Mouse (Mus musculus): ENCODE results near the gene Zfp446. TPM values are rescaled to one million over a fixed set of nuclear protein-coding genes. Genes with fewer than 3 reads are reported as not detected.
A peak's percentile ranks its signal among the peaks of the same experiment; 100 is the strongest.

The Zfp446 gene
- polyA plus RNA-seq, 1 experiment from 2014 or later, result 11.2 TPM

DNA sequence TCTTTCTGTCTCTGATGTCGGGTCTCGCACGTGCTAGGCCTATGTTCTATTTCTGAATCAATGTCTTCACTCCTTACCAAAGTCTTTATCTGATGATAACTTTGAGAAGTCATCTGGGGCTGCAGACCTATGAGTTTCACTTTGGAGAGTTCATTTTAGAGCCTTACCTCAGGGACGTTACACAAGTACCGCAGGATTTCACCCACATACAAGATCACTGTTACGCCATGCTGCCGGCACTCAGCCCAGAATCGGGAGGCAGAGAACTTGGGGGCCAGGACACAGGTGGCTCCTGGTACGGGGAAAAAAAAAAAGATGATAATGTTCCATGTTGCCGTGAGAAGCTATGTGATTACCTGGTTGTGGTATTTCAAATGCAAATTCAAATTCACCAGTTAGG is 15.5 kb downstream of the Zfp446 start:
- no peak overlapping the region for H3K27ac ChIP-seq
- H3K4me1 ChIP-seq, result no peaks in the 10 kb centered on the region
- no peaks in the 10 kb centered on the region for H3K9me3 ChIP-seq (replicated peaks)
- no peak for ATAC-seq (replicated peaks; ENCODE audit: low FRiP score)
- no peak overlapping the region for H3K9ac ChIP-seq
- 88% methylated on average over 10 of the region's 10 CpGs for WGBS
- no peak overlapping the region for H3K4me3 ChIP-seq (replicated peaks)
- no peaks in the 10 kb centered on the region for H3K27me3 ChIP-seq
- no peaks in the 10 kb centered on the region for H3K36me3 ChIP-seq
- no peak overlapping the region for H3K4me2 ChIP-seq

DNA sequence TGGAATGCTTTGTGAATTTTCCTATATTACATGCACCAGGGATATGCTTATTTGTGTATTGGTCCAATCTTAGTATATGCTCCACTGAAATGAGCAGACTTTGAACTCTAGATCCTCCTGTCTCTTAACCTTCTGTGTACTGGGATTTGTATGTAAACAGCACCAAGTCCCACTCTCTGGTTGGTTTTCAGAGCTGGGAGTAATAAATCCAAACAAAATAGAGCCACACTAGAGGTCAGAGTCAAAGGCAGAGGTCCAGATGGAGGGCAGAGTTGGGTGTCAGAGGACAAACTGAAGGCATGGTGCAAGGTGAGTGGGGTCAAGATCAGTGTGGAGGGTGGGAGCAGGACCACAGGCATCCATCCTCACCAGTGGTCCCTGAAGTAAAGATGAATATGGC is 18.2 kb downstream of the Zfp446 start:
- Histone ChIP-seq H3K4me1 (no peaks in the 10 kb centered on the region), H3K9me3 (replicated peaks) (no peaks in the 10 kb centered on the region), H3K4me2 (no peak overlapping the region), H3K9ac (no peak overlapping the region), H3K36me3 (no peaks in the 10 kb centered on the region), H3K27me3 (no peaks in the 10 kb centered on the region), H3K4me3 (replicated peaks) (no peak overlapping the region), H3K27ac (no peak overlapping the region)
- no peak for ATAC-seq (replicated peaks; ENCODE audit: low FRiP score)

DNA sequence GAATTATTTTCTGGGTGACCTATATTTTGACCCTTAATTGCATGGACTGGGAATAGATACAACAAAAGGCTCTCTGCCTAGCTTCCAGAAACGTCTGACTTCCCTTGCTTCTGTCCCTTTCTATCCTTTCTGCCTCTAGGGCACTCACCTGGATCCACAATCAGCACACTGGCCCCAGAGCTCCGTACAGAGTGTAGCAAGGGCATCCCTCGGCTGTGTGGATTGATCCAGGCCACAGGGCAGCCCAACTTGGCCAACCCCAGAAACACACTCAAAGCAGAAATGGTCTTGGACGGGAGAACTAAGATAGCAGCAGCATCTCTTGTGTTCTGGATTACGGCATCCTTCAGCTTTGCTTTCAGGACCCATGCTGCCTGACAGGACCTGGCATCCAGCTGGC is 19.6 kb downstream of the Zfp446 start:
- H3K27ac ChIP-seq, result no peak overlapping the region
- H3K4me2 ChIP-seq, result no peak overlapping the region

DNA sequence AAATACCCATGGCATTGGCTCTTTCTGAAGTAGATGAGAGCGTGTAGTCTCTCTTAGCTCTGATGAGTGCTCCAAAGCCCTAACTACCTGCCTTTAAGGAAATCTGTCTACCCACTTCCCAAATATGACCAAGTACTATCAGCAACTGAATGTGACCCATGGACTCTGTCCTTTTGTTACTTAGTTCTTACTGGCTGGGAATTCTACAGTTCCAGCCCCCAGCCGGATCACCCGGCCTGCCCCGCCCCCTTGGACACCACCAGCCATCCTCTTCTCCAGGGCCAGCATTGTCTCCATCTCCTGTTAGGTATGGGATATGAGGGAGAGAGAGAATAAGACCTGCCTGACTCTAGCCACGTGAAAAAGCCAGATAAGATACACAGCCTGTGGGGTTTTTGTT is 20.4 kb downstream of the Zfp446 start, which contains the start of gene Slc27a5:
Slc27a5 (minus strand) TSS at position 140 of the 400 bp plus-strand sequence.
- H3K27ac ChIP-seq, result no peak within 1 kb of the TSS
- no peak for ATAC-seq (replicated peaks; ENCODE audit: low FRiP score)
- H3K9ac ChIP-seq, result no peak within 1 kb of the TSS
- no peaks in the 10 kb centered on the region for H3K4me1 ChIP-seq
- no peak within 1 kb of the TSS for H3K4me3 ChIP-seq (replicated peaks)
- H3K9me3 ChIP-seq (replicated peaks), result no peaks in the 10 kb centered on the region
- no peaks in the 10 kb centered on the region for H3K36me3 ChIP-seq
- H3K27me3 ChIP-seq, result no peaks in the 10 kb centered on the region
- 81% methylated on average over 5 of the region's 5 CpGs for WGBS
- no peak within 1 kb of the TSS for H3K4me2 ChIP-seq

More for the DNA sequence above, 19.6 kb downstream of the Zfp446 start:
- no peaks in the 10 kb centered on the region for H3K4me1 ChIP-seq
- no peaks in the 10 kb centered on the region for H3K27me3 ChIP-seq
- no peaks in the 10 kb centered on the region for H3K9me3 ChIP-seq (replicated peaks)
- no peak overlapping the region for H3K4me3 ChIP-seq (replicated peaks)
- H3K36me3 ChIP-seq, result no peaks in the 10 kb centered on the region
- no peak for ATAC-seq (replicated peaks; ENCODE audit: low FRiP score)
- no peak overlapping the region for H3K9ac ChIP-seq
- 69% methylated on average over 5 of the region's 5 CpGs for WGBS

DNA sequence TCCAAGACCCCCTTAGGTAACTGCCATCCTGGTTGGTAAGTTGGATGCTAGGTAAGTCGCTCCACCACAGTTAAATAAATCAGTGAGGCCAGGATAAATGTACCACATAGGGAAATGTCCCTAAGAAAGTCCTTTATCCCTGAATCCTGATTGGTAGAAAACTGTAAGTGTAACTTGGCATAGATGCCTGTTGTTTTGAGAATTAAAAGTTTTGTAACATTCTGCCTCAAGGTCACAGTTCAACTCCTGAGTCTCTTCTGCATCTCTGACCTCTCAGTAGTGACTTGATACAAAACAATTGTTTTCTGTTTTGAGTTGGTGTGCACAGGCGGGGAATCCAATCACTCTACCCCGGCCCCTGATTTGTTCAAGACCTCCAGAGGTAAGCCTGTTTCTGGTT is 21.2 kb downstream of the Zfp446 start, which contains the start of gene Trim28:
Trim28 (plus strand) TSS at position 264 of the 400 bp plus-strand sequence.
- WGBS, result 86% methylated on average over 3 of the region's 3 CpGs
- Histone ChIP-seq H3K4me2 (no peak within 1 kb of the TSS), H3K36me3 (peaks cover 1% of the 10 kb centered on the region; the same call in 1 of the 2 replicates), H3K4me1 (no peaks in the 10 kb centered on the region), H3K9me3 (replicated peaks) (no peaks in the 10 kb centered on the region), H3K4me3 (replicated peaks) (no peak within 1 kb of the TSS), H3K27ac (no peak within 1 kb of the TSS), H3K27me3 (no peaks in the 10 kb centered on the region), H3K9ac (no peak within 1 kb of the TSS)
- no peak for ATAC-seq (replicated peaks; ENCODE audit: low FRiP score)

DNA sequence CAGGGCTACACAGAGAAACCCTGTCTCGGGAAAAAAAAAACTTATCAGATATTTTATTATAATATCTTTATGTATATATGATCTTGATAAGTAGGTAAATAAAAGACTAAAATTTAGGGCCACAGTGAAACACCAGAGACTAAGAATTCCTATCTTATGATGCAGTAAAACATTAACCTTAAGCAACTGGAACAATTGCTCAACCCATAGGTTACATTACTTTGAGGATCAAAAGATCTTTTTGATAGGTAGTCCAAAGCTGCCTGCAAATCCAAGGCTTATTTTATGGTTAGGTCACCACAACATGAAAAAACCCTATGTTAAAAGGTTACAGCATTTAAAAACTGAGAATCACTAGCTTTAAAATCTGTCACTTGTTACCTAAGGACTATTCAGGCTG is 23.9 kb downstream of the Zfp446 start:
- Histone ChIP-seq H3K9me3 (replicated peaks) (no peaks in the 10 kb centered on the region), H3K9ac (no peak overlapping the region), H3K4me3 (replicated peaks) (no peak overlapping the region), H3K4me2 (no peak overlapping the region), H3K27me3 (no peaks in the 10 kb centered on the region), H3K4me1 (no peaks in the 10 kb centered on the region; the same call in 1 of the 2 replicates), H3K27ac (no peak overlapping the region), H3K36me3 (peaks cover 27% of the 10 kb centered on the region)
- ATAC-seq (replicated peaks; ENCODE audit: low FRiP score), result no peak
- WGBS, result 74% methylated on average over 1 of the region's 1 CpGs

DNA sequence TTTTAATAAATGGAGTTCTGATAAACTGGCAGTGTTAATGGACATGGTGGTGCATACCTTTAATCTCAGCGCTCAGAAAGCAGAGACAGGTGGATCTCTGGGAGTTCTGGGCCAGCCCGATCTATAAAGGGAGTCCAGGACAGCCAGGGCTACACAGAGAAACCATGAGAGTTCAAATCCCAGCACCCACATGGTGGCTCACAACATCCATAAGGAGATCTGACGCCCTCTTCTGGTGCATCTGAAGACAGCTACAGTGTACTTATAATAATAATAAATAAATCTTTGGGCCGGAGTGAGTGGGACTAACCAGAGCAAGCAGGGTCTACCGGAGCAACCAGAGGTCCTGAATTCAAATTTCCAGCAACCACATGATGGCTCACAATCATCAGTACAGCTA is 25.7 kb downstream of the Zfp446 start:
- ATAC-seq (replicated peaks; ENCODE audit: low FRiP score), result no peak
- no peak overlapping the region for H3K9ac ChIP-seq
- no peak overlapping the region for H3K27ac ChIP-seq
- WGBS, result 70% methylated on average over 5 of the region's 5 CpGs
- peaks cover 41% of the 10 kb centered on the region for H3K36me3 ChIP-seq
- H3K27me3 ChIP-seq, result no peaks in the 10 kb centered on the region
- H3K4me3 ChIP-seq (replicated peaks), result no peak overlapping the region
- no peaks in the 10 kb centered on the region for H3K9me3 ChIP-seq (replicated peaks)
- no peak overlapping the region for H3K4me2 ChIP-seq
- H3K4me1 ChIP-seq, result peaks cover 16% of the 10 kb centered on the region

DNA sequence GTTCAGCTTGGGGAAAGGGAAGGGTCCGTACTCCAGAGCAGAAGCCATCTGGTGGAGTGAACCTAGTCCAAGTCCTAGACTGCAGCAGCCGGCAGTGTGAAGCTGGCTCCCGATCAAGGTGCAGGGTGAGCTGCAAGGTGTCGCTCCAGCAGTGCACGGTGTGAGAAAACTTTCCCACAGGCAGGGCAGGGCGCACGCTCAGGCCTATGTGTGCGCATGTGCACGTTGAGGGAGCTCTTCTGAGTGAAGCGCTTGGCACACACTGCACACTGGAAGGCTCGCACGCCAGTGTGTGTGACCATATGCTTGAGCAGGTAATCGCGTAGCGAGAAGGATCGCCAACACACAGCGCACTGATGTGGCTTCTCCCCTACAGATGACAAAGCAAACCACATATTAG is 28.4 kb downstream of the Zfp446 start:
- H3K9ac ChIP-seq, result no peak overlapping the region
- ATAC-seq (replicated peaks; ENCODE audit: low FRiP score), result no peak
- H3K4me3 ChIP-seq (replicated peaks), result no peak overlapping the region
- H3K36me3 ChIP-seq, result peaks cover 41% of the 10 kb centered on the region
- no peak overlapping the region for H3K27ac ChIP-seq
- H3K9me3 ChIP-seq (replicated peaks), result no peaks in the 10 kb centered on the region
- WGBS, result 92% methylated on average over 17 of the region's 17 CpGs
- H3K27me3 ChIP-seq, result no peaks in the 10 kb centered on the region
- no peak overlapping the region for H3K4me2 ChIP-seq
- H3K4me1 ChIP-seq, result peaks cover 32% of the 10 kb centered on the region

DNA sequence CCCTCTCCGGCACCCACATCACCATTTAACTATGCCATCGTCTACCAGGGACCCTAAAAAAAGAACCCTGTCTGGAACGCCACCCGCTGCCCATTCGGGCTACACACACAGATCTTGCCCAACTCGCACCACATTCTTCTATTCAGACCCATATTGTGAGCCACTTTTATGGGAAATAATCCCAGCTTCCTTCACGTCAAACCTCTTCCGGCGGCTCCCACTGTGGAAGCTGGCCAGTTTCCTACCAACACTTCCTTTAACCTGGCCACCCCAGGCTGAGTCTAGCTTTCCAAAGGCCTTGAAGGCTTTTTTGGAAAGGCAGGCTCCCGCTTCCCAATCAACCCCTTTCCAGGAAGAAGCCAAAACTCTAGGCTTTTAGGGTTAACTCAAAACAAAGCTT is 28.9 kb downstream of the Zfp446 start:
- ATAC-seq (replicated peaks; ENCODE audit: low FRiP score), result no peak
- Histone ChIP-seq H3K9me3 (replicated peaks) (no peaks in the 10 kb centered on the region), H3K9ac (no peak overlapping the region), H3K4me2 (no peak overlapping the region), H3K36me3 (peaks cover 41% of the 10 kb centered on the region), H3K27me3 (no peaks in the 10 kb centered on the region), H3K27ac (no peak overlapping the region), H3K4me3 (replicated peaks) (no peak overlapping the region), H3K4me1 (peaks cover 32% of the 10 kb centered on the region)
- 84% methylated on average over 10 of the region's 10 CpGs for WGBS

DNA sequence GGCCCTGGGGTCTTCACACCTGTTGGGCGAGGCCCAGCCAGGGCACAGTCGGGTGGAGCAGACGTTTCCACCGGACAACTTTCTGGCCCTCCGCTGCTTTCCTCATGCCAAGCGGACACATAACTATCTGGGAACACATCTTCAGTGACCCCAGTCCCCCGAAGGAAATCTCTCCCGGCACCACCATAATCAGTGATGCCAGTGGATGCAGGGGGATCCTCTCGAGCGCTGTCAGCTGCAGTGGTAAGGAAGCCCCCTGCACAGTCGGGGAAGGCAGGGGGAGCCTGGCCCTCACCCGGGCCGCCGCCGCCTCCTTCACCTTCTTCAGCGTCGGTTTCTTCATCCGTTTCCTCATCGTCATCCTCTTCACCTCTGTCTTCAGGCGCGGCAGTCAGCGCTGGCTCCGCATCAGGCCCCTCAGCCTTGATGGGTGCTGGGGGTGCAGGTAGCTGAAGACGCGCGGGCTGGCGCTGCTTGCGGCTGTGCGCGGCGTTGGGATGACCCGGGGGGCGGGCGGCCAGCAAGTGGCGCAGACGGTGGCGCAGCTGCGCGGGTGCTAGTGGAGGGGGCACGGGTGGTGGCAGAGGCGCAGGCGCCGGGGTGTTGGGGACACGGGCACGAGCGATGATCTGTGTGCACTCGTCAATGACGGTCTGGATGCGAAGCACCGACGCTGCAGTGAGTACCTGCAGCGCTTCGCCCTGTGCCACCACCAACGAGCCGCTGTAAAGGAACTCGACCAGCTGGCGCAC is 29.9 kb downstream of the Zfp446 start:
- H3K9ac ChIP-seq, result peak overlapping the region; percentile 25; the same call in 1 of the 2 replicates
- H3K36me3 ChIP-seq, result peaks cover 41% of the 10 kb centered on the region
- peak overlapping the region; percentile 79 for H3K4me2 ChIP-seq
- H3K4me3 ChIP-seq (replicated peaks), result peak overlapping the region; percentile 25
- 38% methylated on average over 57 of the region's 57 CpGs for WGBS
- H3K27ac ChIP-seq, result no peak overlapping the region
- no peaks in the 10 kb centered on the region for H3K27me3 ChIP-seq
- H3K4me1 ChIP-seq, result peaks cover 32% of the 10 kb centered on the region
- ATAC-seq (replicated peaks; ENCODE audit: low FRiP score), result no peak
- no peaks in the 10 kb centered on the region for H3K9me3 ChIP-seq (replicated peaks)

DNA sequence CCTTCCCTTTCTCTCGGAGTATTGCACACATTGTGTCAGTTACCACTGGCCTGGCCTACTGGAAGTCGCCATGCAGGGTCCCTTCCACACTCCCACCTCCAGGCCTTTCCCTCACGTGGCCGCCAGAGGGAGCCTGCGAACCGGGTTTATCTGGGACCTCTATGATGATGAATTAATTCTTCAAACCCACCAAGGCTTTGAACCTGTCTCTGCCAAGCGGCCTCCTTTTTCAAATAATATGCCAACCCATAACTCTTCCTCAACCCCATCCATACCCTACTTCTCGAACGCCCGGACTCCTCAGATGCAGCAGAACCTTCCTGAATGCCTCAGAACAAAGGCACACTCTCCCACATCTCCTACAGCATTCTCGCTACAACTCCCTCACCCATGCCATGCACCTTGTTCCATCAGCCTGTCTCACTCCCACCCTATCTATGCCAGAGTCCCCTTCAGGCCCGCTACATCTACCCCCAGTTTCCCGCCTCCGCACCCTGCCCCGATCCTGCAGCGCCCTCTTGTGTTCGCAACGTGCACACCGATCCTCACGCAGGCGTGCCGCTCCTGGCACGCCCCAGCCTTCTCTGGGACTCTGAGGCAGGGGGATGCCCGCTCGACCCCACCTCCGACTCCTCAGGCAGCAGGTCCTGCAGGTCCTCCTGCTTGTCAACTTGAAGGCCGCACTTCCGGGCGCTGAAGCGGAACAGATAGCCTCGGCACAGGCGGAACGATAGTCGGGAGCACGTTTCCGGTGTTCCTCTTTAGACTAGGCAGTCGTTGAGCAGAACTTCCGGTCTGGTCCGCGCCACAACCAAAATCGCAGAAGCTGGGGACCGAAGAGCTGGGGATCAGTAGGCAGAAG is 31.7 kb downstream of the Zfp446 start:
- peak; percentile 88 for ATAC-seq (replicated peaks; ENCODE audit: low FRiP score)
- Histone ChIP-seq H3K4me3 (replicated peaks) (peak overlapping the region; percentile 57), H3K9ac (peak overlapping the region; percentile 79), H3K27ac (peak overlapping the region; percentile 95), H3K4me2 (peak overlapping the region; percentile 79), H3K36me3 (peaks cover 34% of the 10 kb centered on the region), H3K4me1 (peaks cover 32% of the 10 kb centered on the region), H3K9me3 (replicated peaks) (no peaks in the 10 kb centered on the region), H3K27me3 (no peaks in the 10 kb centered on the region)
- under 1% methylated on average over 42 of the region's 42 CpGs for WGBS

All from kidney, embryonic 15.5 days (tissue).